Mouse (Mus musculus) lung, embryonic 14.5 days (tissue): ENCODE data around the gene Ldlrad3. TPM values are rescaled to one million over a fixed set of nuclear protein-coding genes. Genes with fewer than 3 reads are reported as not detected.

ENCODE experiments used
- ATAC-seq: fragments of 200-750 bp; cut with Nextera tagmentation; 2 replicates; pipeline ENCODE4 v1.8.0; 2017; ENCODE audit warnings: mild to moderate bottlenecking, moderate TSS enrichment, moderate library complexity; ENCODE audit not compliant: insufficient read depth
- DNase-seq: peaks from one replicate; pipeline ENCODE4 v3.0.0-alpha.2; 2015
- H3K27ac ChIP-seq: fragments of 300-500 bp; sonication (generic); 2 replicates; pipeline ENCODE4 v1.5.1; 2014; ENCODE audit warnings: low read depth, mild to moderate bottlenecking, moderate library complexity
- H3K27me3 ChIP-seq: fragments of 300-500 bp; sonication (generic); 2 replicates; pipeline ENCODE4 v1.6.1; 2014; ENCODE audit warnings: low read length, control low read depth; ENCODE audit not compliant: insufficient read depth
- H3K36me3 ChIP-seq: fragments of 300-500 bp; sonication (generic); 2 replicates; pipeline ENCODE4 v1.6.1; 2014; ENCODE audit warnings: control low read depth; ENCODE audit not compliant: insufficient read depth
- H3K4me1 ChIP-seq: fragments of 300-500 bp; sonication (generic); 2 replicates; pipeline ENCODE4 v1.6.1; 2014; ENCODE audit warnings: antibody characterized with exemption, control low read depth; ENCODE audit not compliant: insufficient read depth
- H3K4me2 ChIP-seq: fragments of 300-500 bp; sonication (generic); 2 replicates; pipeline ENCODE4 v1.6.1; 2014; ENCODE audit warnings: mild to moderate bottlenecking
- H3K4me3 ChIP-seq: fragments of 300-500 bp; sonication (generic); 2 replicates; pipeline ENCODE4 v1.5.1; 2014; ENCODE audit warnings: low read depth, low read length
- H3K9ac ChIP-seq: fragments of 300-500 bp; sonication (generic); 2 replicates; pipeline ENCODE4 v1.6.1; 2014
- H3K9me3 ChIP-seq: fragments of 300-500 bp; sonication (generic); 2 replicates; pipeline ENCODE4 v1.6.1; 2016; ENCODE audit warnings: low read depth, low read length, control low read depth
- CTCF ChIP-seq: IDR thresholded peaks from 2 replicates; pipeline ENCODE4 v1.5.1; 2016; ENCODE audit warnings: antibody characterized with exemption, low read depth
- WGBS: fragments of 180-500 bp; shearing (Covaris S2); extraction: QIAGEN DNeasy Blood & Tissue Kit; methylation state at CpG from one replicate; pipeline ENCODE4 v1.1.7; 2014; 5-methylcytosine and 5-hydroxymethylcytosine counted together
- polyA plus RNA-seq: library from polyadenylated mRNA; unstranded; fragments of >200 nt; fragmentation: Nextera tagmentation; extraction: Ambion mirVana; gene quantifications from 2 replicates; pipeline ENCODE4 v1.2.1, GENCODE M21; 2014

Gene Ldlrad3
- polyA plus RNA-seq, 1 experiment from 2014 or later: 60.4 TPM

DNA sequence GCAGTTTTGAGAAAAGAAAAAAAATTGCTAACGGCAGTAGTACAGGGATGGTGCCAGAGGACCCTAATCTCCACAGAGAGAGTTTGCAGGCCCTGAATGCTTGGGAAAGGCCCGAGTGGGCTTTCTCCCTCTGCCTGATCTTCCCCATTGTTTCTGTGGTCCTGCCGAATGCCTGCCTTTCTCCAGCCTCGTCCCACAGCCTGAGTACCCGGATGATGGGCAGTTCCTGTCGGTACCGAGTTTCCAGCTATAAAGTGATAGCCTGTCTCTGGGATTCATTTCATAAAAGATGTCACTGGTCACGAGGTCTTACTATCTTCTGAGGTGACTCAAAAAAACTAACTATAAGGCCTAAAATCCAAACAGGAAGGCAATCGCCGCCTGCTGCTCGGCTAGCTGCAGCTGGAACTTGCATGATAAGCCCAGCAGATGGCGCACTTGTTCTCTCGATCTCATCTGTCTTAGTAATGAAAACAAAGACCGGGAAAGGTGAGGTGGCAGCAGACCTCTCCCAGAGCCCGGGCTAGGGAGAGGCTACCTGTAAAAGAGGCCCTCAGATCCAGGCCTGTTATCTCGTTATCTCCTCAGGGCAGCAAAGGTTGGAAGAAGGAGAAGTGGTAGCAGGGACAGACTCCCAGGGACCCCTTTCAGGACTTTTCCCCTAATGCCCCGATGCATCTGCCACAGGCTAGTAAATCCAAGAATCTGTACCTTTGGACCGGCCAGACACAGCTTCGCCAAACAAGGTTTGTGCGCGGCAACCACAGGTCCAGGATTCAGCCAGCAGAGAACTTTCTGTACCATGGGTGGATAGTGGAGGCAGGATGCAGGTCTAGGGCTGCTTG lies 280.4 kb downstream of the Ldlrad3 start:
- H3K9ac ChIP-seq: peak overlapping the region; percentile 27; the same call in 1 of the 2 replicates
- H3K4me3 ChIP-seq: 0 out of 2 replicates have a peak overlapping the region, but pooled peaks have one; percentile 10
- peak; percentile 90 for TF ChIP-seq CTCF
- H3K9me3 ChIP-seq: no peaks in the 10 kb centered on the region
- H3K4me2 ChIP-seq: peak overlapping the region; percentile 50
- H3K4me1 ChIP-seq: no peaks in the 10 kb centered on the region
- no peak overlapping the region for H3K27ac ChIP-seq
- ATAC-seq (peak; percentile 67), DNase-seq (peak; percentile 96)
- 21% methylated on average over 21 of the region's 21 CpGs for WGBS
- H3K36me3 ChIP-seq: 0 out of 2 replicates have a peak, but pooled peaks cover 9% of the 10 kb centered on the region
- H3K27me3 ChIP-seq: no peaks in the 10 kb centered on the region

- TF ChIP-seq CTCF: no peak
- WGBS: 79% methylated on average over 4 of the region's 4 CpGs
Observed at GRCm38 (mm10) chr2:101902196-101902595, 284.0 kb downstream of the Ldlrad3 start.

More at GRCm38 (mm10) chr2:101902196-101902595, 284.0 kb downstream of the Ldlrad3 start:
- no peaks in the 10 kb centered on the region for H3K27me3 ChIP-seq
- DNase-seq (no peak), ATAC-seq (no peak)
- H3K27ac ChIP-seq: no peak overlapping the region
- H3K9ac ChIP-seq: no peak overlapping the region
- H3K9me3 ChIP-seq: no peaks in the 10 kb centered on the region
- H3K4me2 ChIP-seq: no peak overlapping the region
- no peaks in the 10 kb centered on the region for H3K4me1 ChIP-seq
- peaks cover 26% of the 10 kb centered on the region; the same call in 1 of the 2 replicates for H3K36me3 ChIP-seq
- no peak overlapping the region for H3K4me3 ChIP-seq

Other genes with a start within 250 kb of the Ldlrad3 start
- 37.6 and 39.3 TPM in 2 replicates for gene Trim44, start 221.4 kb upstream of the Ldlrad3 start, polyA plus RNA-seq